Mouse (Mus musculus): ENCODE results near the gene Gm20792.
"Not testable (repeated sequence)": the region's sequence is repeated elsewhere in the genome, so short reads cannot be mapped to it uniquely, and the experiment has no call there.

The Gm20792 gene

DNA sequence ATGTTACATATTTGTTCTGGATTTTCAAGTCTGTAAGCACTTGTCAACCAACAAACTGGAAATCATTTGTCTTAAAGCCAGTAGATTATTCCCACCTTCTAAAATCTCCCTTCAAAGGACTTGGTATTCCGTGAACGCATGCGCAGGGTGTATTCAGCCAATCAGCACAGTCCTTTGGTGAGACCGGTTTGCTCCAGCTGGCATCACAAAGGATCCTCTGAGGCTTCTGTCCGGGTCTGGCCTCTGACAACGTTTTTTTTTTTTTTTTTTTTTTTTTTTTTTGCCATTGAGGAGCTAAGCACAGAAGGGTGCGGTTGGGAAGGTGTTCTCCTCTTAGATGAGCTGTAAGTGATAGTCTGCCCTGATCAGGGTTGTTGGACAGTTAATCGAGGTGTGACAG is at the start of gene Gm20792:
Gm20792 (plus strand) TSS at position 301 of the 400 bp plus-strand sequence.
- DNase-seq (ENCODE audit: low spot score in 2 of 2), result not testable (repeated sequence)
